Mouse (Mus musculus) kidney, postnatal 10 days (tissue): ENCODE results near the gene Fam92a.
"Not testable (repeated sequence)": the region's sequence is repeated elsewhere in the genome, so short reads cannot be mapped to it uniquely, and the experiment has no call there.

Source experiments
- DNase-seq: peaks from one replicate; pipeline ENCODE4 v3.0.0; 2021; ENCODE audit warnings: mixed read lengths

The Fam92a gene

DNA sequence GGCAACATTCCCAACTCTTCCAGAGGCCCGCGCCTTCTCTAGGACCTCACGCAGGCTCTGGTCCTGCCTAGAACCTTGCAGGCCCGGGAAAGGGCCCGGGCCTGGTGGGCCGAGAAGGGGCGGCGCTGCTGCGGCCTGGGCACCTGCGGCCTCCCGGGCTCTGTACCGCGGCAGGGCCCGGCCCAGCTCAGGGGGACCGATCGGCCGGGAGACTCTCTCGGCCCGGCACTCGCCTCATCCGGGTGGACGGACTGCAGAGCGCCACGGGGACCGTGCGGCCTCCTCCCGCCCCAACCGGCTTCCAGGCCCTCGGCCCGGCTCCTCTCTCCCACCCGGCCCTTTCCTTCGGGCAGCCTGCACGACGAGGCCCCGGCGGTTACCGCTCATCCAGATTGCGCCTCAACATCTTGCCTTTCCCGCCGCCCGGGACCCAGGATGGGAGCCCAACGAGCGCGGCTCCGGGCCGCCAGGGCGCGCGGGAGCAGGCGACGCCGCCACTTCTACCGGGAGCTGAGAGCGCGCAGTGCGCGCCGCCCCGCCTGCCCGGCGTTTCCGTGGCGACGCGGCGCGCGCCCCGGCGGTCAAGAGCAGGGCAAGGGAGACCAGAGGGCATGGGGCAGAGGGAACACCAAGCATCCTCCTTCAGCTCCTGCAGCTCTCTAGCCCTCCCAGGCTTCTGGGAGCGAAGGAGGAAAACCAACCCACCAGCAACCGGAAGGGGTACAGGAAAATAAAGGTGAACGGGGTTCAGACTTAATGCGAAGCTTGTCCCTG, at the start of gene Fam92a:
Fam92a (minus strand) TSS at position 698 of the 774 bp plus-strand sequence.
- peak; percentile 83 for DNase-seq

- DNase-seq, result no peak
Measured at GRCm38 (mm10) chr4:12178992-12179391, 7.2 kb upstream of the Fam92a start.

DNA sequence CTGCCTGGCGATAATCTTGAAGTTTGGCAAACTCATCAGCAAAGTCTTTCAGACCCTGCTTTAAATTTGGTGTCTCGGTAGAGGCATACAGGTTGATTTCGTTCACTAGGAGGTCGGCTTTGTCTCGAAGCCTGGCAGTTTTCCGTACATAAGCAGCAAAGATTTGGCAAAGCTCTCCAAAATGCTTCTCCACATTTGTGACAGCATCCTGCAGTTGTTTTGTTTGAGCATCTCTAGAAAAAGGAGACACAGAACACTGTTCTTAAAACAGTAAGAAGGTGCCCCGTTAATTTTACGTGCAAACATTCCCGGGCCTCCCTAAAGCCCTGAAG, 863 bp downstream of the Fam92a start:
- DNase-seq, result no peak

DNA sequence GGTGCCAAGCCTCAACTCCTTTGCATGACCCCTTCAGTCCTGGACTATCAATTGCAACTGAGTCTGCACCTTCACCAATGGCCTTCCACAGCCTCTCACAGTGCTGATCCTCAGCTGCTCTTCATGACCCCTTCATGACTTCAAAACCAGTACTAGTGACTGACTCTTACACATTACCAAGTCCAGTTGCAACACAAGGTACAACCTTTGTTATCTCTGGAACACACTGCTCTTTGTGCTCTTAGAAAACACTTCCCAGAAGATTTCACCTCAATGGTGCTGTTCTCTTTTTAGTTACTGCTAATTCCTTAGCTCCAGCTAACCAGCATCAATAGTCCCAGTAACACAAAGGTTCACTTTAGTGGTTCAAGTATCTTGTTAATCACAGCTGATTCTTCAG, 24.2 kb downstream of the Fam92a start:
- no peak for DNase-seq

DNA sequence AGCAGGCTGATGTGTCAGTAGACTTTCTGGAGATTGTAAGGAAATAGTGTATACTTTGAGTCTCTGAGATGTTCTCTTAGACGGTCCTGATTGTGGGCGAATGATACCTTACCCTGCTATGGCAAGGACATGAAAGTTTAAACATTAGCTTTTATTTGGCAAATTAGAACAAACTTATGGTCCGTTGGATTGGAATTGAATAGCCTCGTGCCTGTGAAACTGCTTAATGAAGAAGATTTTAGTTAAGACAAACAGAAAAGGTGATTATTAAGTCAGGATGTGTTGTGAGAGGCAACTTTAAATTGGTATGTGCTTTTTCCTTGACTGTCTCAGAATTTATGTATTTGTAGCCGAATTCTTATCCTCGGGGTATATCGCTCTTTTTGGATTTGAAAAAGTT, 30.3 kb downstream of the Fam92a start:
- not testable (repeated sequence) for DNase-seq

GRCm38 (mm10) chr4:12140592-12141062, 31.2 kb downstream of the Fam92a start:
- DNase-seq, result peak; percentile 21

DNA sequence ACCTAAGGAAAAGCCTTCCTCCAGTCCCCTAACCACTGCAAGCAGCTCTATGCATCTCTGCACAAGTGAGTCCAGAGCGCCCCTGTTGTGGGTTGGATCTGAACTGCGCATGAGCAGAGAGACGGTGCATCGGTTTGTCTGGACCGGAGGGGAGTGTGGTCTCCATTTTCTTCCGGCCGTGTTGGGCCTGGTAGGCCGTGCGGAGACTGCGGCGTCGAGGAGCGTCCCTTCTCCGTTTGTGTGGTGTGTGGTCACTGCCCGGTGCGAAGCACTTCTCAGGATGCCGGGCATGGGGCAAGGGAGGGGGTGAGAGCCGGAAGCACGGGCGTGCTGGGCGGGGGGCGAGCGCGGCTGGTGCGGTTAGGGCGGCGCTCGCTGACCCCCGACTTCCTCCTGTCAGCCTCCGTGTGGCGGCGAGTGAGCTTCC, 31.7 kb downstream of the Fam92a start, which contains the start of gene Rbm12b1:
Rbm12b1 (plus strand) TSS at position 124 of the 427 bp plus-strand sequence.
- DNase-seq, result peak; percentile 76
